Mouse (Mus musculus): Measurements from ENCODE around the gene Olfr1204.

The Olfr1204 gene

GRCm38 (mm10) chr2:88848992-88849391 is at the start of gene Olfr1204:
Olfr1204 (plus strand) TSS chr2:88849292.
- no peak for DNase-seq (ENCODE audit: low read depth, low spot score)

- DNase-seq (ENCODE audit: low read depth, low spot score), result no peak
Measured at GRCm38 (mm10) chr2:88814196-88814595, 34.9 kb upstream of the Olfr1204 start, which contains the start of gene Olfr1202. Olfr1202 (plus strand) TSS chr2:88814496.

- DNase-seq (ENCODE audit: low read depth, low spot score), result no peak
Measured at GRCm38 (mm10) chr2:88829437-88829836, 19.7 kb upstream of the Olfr1204 start, which contains the start of gene Olfr1205. Olfr1205 (plus strand) TSS chr2:88829737.

- no peak for DNase-seq (ENCODE audit: low read depth, low spot score)
Measured at GRCm38 (mm10) chr2:88838477-88838876, 10.6 kb upstream of the Olfr1204 start.

GRCm38 (mm10) chr2:88862931-88863330 is 13.8 kb downstream of the Olfr1204 start, which contains the start of gene Olfr1206:
Olfr1206 (plus strand) TSS chr2:88863231.
- no peak for DNase-seq (ENCODE audit: low read depth, low spot score)

GRCm38 (mm10) chr2:88902211-88902610 is 53.1 kb downstream of the Olfr1204 start, which contains the start of gene Olfr1208:
Olfr1208 (minus strand) TSS chr2:88902311.
- no peak for DNase-seq (ENCODE audit: low read depth, low spot score)

Measured in CD4-positive helper T cell, adult 2 months (primary cell).